ENCODE assay signal across 19 mouse cellular contexts in the genomic region with DNA sequence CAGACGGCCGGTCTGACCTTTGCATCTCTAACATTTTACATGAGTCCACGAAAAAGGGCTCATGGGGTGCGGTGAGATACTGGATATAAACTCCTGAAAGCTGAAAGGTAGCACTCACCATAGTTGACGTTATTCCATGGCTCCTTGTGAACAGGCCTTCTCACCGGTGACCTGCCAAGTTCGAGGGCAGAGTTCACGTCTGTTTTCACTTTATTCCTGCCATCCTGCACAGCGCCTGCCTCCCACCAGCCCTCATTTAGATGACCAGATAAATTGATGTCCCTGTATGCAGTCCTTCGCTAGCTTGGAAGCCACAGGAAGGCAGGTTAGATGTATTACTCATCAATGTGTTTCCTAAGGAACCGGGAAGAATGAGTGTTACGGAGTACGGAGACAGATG.
"Had no signal": no experiment of that assay in that cellular context is flagged by ENCODE, and none has a peak within 500 bp of the region (broad histone marks: within the 10 kb centered on the region; RNA-seq: fewer than 3 reads in every experiment).

No protein-coding gene starts in this region.

- H3K36me3 ChIP-seq: kidney, embryonic 15.5 days; limb, embryonic 12.5 days; limb, embryonic 15.5 days; neural tube, embryonic 12.5 days; stomach, embryonic 15.5 days had no signal

- H3K4me1 ChIP-seq: megakaryocyte, embryonic 14.5 days; neural tube, embryonic 12.5 days had no signal

- H3K4me2 ChIP-seq: kidney, embryonic 15.5 days; limb, embryonic 12.5 days; limb, embryonic 15.5 days; liver, embryonic 11.5 days; lung, embryonic 14.5 days; midbrain, embryonic 11.5 days; neural tube, embryonic 12.5 days; stomach, embryonic 15.5 days had no signal

- H3K9me3 ChIP-seq: limb, embryonic 15.5 days; neural tube, embryonic 12.5 days; stomach, embryonic 15.5 days had no signal

- H3K27me3 ChIP-seq: kidney, embryonic 15.5 days; limb, embryonic 12.5 days; limb, embryonic 15.5 days; megakaryocyte, embryonic 14.5 days; neural tube, embryonic 12.5 days; stomach, embryonic 15.5 days had no signal

- ATAC-seq: liver, postnatal 0 days; lung, postnatal 0 days had no signal

- H3K4me3 ChIP-seq: kidney, embryonic 15.5 days; limb, embryonic 12.5 days; limb, embryonic 15.5 days; megakaryocyte, embryonic 14.5 days; neural tube, embryonic 12.5 days; stomach, embryonic 15.5 days had no signal

- H3K9ac ChIP-seq: kidney, embryonic 15.5 days; limb, embryonic 12.5 days; limb, embryonic 15.5 days; liver, embryonic 14.5 days; liver, postnatal 0 days; lung, embryonic 14.5 days; neural tube, embryonic 12.5 days; stomach, embryonic 15.5 days had no signal

- DNase-seq: left cerebral cortex, postnatal 4 days; liver, postnatal 0 days; lung, embryonic 14.5 days; lung, postnatal 36 days; midbrain, embryonic 14.5 days; retina, postnatal 1 day; right cerebral cortex, postnatal 25 days; spleen, adult 18-20 months; thymus, postnatal 25 days had no signal

- H3K27ac ChIP-seq: kidney, embryonic 15.5 days; limb, embryonic 12.5 days; limb, embryonic 15.5 days; liver, embryonic 14.5 days; neural tube, embryonic 12.5 days; stomach, embryonic 15.5 days had no signal
